Mouse (Mus musculus) fibroblast of lung, adult 2 months (primary cell): ENCODE measurements around the gene Scd4.

ENCODE experiments used
- DNase-seq: peaks from one replicate; pipeline ENCODE4 v3.0.0-alpha.2; 2011; ENCODE audit warnings: low read depth

Gene Scd4

GRCm38 (mm10) chr19:44332833-44333623 lies at the start of gene Scd4:
Gene Scd4, plus strand, starts transcription at chr19:44333092.
- DNase-seq = no peak

GRCm38 (mm10) chr19:44283157-44284024 lies 49.5 kb upstream of the Scd4 start:
- DNase-seq = no peak

- DNase-seq = peak; percentile 80
Measured at GRCm38 (mm10) chr19:44284025-44284695, 48.7 kb upstream of the Scd4 start.

GRCm38 (mm10) chr19:44284723-44285122 lies 48.2 kb upstream of the Scd4 start:
- DNase-seq = no peak

- no peak for DNase-seq
Measured at GRCm38 (mm10) chr19:44285554-44285953, 47.3 kb upstream of the Scd4 start.

GRCm38 (mm10) chr19:44286109-44286508 lies 46.8 kb upstream of the Scd4 start:
- no peak for DNase-seq

- no peak for DNase-seq
Measured at GRCm38 (mm10) chr19:44287415-44288110, 45.3 kb upstream of the Scd4 start.

GRCm38 (mm10) chr19:44292083-44292482 lies 40.8 kb upstream of the Scd4 start:
- DNase-seq = no peak

GRCm38 (mm10) chr19:44292483-44292882 lies 40.4 kb upstream of the Scd4 start:
- DNase-seq = no peak

- DNase-seq = no peak
Measured at GRCm38 (mm10) chr19:44292941-44293768, 39.7 kb upstream of the Scd4 start, which contains the start of gene Scd2. Gene Scd2, plus strand, starts transcription at chr19:44293674.

GRCm38 (mm10) chr19:44293769-44294551 lies 38.9 kb upstream of the Scd4 start:
- DNase-seq = peak; percentile 93

GRCm38 (mm10) chr19:44294588-44295041 lies 38.3 kb upstream of the Scd4 start:
- no peak for DNase-seq

GRCm38 (mm10) chr19:44295251-44295650 lies 37.6 kb upstream of the Scd4 start:
- no peak for DNase-seq

- DNase-seq = no peak
Measured at GRCm38 (mm10) chr19:44295741-44296140, 37.2 kb upstream of the Scd4 start.

- no peak for DNase-seq
Measured at GRCm38 (mm10) chr19:44296186-44296585, 36.7 kb upstream of the Scd4 start.

- no peak for DNase-seq
Measured at GRCm38 (mm10) chr19:44297068-44297760, 35.7 kb upstream of the Scd4 start.

- DNase-seq = no peak
Measured at GRCm38 (mm10) chr19:44297862-44298261, 35.0 kb upstream of the Scd4 start.

- no peak for DNase-seq
Measured at GRCm38 (mm10) chr19:44299078-44299477, 33.8 kb upstream of the Scd4 start.

GRCm38 (mm10) chr19:44299902-44300301 lies 33.0 kb upstream of the Scd4 start:
- DNase-seq = no peak
